Mouse (Mus musculus) gastrocnemius, postnatal 36 days (tissue): ENCODE measurements around the gene Cacna1f. TPM values are rescaled to one million over a fixed set of nuclear protein-coding genes. Genes with fewer than 3 reads are reported as not detected.
A peak's percentile ranks its signal among the peaks of the same experiment; 100 is the strongest.

Experiments
- DNase-seq, 2 experiments: peaks; one replicate each; pipeline ENCODE4 v3.0.0; 2022
- intact Hi-C: fragments of 180-260 bp; cut with DNase I; formaldehyde crosslinking; loops from one replicate; pipeline ENCODE4 v1.15.1; 2025
- total RNA-seq, 2 experiments: library from RNA; stranded (reverse); gene quantifications; 2 replicates each; pipeline ENCODE4 v1.2.3; 2021

Cacna1f gene
- total RNA-seq, 2 experiments from 2014 or later: not detected

DNA sequence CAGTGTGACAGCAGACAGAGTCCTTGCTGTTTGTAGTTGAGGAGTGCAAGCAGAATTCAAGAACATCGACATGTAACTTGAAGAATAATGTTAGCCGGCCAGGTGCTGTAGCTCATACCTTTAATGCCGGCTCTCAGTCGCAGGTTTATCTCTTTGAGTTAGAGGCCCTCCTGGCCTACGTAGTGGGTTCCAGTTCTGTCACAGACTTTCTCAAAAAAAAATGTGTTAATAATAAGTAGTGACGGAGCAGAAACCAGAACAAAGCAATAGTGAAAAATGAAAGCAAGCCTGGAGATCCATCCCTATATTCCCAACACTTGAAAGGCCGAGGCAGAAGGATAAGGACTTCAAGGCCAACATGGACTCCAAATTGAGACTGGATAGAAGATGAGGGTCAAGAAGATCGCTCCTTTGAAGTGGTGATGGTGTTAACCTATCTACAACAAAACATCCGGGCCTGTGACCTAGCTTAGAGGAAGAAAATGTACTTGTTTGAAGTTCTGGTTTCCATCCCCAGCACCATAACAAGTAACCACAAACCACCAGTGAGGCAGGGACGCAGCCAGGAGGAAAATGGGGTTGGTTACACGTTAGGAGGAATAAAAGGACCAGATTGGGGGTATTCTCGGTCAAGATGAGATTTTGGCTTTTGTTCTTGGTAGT is 11.1 kb downstream of the Cacna1f start:
- DNase-seq: no peak
- intact Hi-C loops: no loop called here

GRCm38 (mm10) chrX:7632560-7632959 is 25.7 kb downstream of the Cacna1f start:
- intact Hi-C loops: loop anchor here (10.0 kb wide), 1 partner anchor 158 kb away; no protein-coding TSS in a partner anchor
- no peak for DNase-seq

GRCm38 (mm10) chrX:7635101-7635500 is 28.2 kb downstream of the Cacna1f start:
- intact Hi-C loops: loop anchor here (10.0 kb wide), 1 partner anchor 160 kb away; no protein-coding TSS in a partner anchor
- DNase-seq: no peak

DNA sequence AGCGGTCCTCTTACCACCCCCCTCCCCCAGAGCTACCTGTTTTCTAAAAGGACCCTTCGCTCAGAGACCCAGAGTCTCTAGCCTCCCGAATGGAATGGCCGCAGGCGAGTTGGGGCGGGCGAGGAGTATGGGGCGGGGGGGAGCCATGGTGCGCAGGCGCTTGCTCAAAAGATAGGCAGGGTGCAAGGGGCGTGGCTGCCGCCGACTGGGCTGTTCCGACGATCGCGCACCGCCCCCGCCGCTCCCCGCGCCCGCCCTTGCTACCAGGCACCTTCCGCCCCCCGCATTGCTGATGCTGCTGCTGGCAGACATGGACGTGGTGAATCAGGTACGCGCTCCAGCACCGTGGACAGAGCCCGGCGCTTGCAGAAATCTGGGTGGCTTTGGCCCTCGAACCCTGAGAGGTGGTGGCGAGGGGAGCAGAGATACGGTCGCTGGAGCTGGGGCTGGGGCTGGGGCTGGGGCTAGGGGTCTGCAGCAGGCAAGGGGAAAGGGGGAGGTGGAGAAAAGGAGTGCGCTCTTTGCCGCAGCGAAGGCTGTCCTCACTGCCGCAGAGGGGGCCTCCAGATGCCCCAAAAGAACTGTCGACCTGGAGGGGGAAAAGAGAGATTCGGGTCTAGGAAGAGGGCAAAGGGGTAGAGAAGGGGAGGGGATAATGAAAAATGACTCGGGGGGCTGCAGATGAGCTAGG is 31.7 kb downstream of the Cacna1f start, which contains the start of gene Syp:
TSS of gene Syp (plus strand) at position 71 of the 691 bp plus-strand sequence.
- DNase-seq: peak; percentile 21 to 43
- intact Hi-C loops: loop anchor here (10.0 kb wide), 1 partner anchor 164 kb away; no protein-coding TSS in a partner anchor

DNA sequence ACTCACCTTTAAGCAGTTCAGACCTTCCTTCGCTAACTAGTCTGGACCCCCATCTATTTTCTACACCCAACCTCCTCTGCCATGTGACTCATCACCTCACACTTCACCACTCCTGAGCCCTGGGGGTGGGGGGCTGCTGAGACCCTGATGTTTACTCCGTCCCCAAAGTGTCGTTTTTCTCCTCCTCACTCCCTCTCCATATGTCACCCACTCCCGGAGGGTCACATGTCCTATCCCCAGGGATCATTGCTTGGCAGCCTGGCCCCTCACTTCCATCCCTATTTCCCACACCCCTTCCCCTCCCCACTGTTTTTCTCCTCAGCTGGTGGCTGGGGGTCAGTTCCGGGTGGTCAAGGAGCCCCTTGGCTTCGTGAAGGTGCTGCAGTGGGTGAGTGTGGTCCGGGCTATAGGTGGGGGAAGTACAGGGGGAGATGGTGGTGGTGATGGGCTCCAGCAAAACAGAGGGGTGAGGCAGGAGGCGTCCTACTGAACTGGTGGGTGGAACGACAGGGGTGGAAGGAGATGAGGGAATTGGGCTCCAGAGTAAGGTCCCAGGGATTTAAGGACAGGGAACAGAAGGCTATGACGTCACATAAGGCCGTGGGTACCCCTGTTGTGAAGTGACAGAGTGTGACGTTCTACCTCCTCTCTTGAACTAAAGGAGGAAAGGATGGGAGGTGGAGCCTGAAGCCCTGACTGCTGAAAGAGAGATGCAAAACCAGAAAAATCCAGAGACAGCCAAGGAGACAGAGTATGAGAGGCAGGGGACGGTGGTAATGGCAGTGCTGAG is 32.8 kb downstream of the Cacna1f start:
- no peak for DNase-seq
- intact Hi-C loops: loop anchor here (10.0 kb wide), 1 partner anchor 165 kb away; no protein-coding TSS in a partner anchor

GRCm38 (mm10) chrX:7640785-7641184 is 33.9 kb downstream of the Cacna1f start:
- intact Hi-C loops: no loop called here
- no peak for DNase-seq

DNA sequence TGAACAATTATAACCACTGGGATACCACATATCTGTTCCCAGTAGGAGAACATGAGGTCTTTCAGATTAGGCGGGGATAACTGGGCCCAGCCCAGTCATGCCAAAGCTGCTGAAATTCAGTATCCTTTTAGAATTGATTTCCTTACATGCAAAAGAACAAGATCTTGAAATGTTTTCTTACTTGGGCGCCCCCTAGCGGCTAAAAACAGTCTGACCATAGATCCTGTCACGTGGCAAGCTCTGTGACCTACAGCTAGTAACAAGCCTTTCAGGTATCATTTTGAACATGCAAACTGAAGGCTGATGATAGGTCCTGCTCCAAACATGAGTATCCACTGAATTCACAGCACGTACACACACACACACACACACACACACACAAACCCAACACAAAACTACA is 38.5 kb downstream of the Cacna1f start:
- intact Hi-C loops: loop anchor here (2.0 kb wide), 1 partner anchor 223 kb away; no protein-coding TSS in a partner anchor

GRCm38 (mm10) chrX:7648671-7649304 is 41.9 kb downstream of the Cacna1f start:
- DNase-seq: peak; percentile 74 to 76
- intact Hi-C loops: no loop called here

More for the DNA sequence above, 38.5 kb downstream of the Cacna1f start:
- DNase-seq: peak; percentile 58 to 62

GRCm38 (mm10) chrX:7657221-7657639 is 50.3 kb downstream of the Cacna1f start, which contains the start of gene Prickle3:
TSS of gene Prickle3 (plus strand) at chrX:7657260.
- intact Hi-C loops: no loop called here

DNA sequence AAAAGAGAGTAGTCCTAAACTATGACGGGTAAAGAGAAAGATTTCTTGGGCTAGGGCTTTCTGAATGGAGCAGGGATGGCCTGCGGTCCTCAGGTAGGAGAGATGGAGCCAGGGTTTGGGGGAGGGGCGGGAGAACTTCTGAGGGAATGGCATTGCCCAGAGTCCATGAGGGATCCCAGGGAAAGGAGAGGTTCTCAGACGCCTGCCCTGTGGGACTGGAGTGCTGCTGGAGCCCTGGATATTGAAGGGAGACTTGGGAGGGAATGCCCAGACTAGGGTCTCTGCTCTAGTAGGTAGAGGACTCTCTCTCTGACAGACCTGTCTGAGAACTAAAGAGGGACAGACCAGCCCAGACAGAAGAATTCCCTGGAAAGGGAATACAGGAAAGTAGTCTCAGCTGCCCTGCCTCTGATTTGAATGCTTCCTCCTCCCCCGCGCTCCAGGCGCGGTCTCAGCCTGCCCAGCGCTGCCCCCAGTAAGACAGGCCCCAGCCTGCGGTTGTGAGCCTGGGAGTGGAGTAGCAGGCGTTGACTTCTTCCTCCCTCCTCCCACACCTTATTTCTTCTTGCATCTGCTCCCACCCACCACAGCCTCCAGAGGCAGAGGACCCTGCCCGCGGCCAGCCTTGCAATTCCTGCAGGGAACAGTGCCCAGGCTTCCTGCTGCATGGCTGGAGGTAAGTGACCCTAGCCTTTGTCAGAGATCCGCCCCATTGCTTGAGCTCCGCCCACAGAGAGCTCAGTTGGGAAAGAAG is 51.3 kb downstream of the Cacna1f start:
- intact Hi-C loops: no loop called here
- peak; percentile 44 to 45 for DNase-seq

More at GRCm38 (mm10) chrX:7657221-7657639, 50.3 kb downstream of the Cacna1f start, which contains the start of gene Prickle3:
- peak; percentile 60 to 61 for DNase-seq

GRCm38 (mm10) chrX:7658785-7659589 is 52.1 kb downstream of the Cacna1f start:
- intact Hi-C loops: no loop called here
- DNase-seq: peak in 1 of 2 experiments; percentile 29

GRCm38 (mm10) chrX:7661086-7661485 is 54.2 kb downstream of the Cacna1f start:
- DNase-seq: peak in 1 of 2 experiments; percentile 23
- intact Hi-C loops: no loop called here

DNA sequence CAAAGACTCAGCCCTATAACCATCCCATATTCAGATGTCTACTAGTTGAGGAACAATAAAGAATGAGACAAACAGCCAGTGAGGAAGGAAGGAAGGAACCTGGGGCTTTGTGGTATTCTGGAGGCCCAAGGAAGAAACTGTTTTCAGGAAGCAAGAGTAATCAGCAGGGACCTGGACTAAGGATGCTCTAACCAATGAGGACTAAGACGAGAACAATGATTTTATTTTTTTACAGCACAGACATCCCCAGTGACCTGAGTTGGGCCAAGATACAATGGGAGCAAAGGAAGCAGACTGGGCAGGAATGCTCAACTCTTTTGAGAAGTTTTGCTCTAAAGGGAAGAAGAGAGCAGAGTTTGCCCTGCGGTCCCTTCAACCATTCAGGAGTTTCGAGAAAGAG is 56.1 kb downstream of the Cacna1f start:
- intact Hi-C loops: no loop called here

DNA sequence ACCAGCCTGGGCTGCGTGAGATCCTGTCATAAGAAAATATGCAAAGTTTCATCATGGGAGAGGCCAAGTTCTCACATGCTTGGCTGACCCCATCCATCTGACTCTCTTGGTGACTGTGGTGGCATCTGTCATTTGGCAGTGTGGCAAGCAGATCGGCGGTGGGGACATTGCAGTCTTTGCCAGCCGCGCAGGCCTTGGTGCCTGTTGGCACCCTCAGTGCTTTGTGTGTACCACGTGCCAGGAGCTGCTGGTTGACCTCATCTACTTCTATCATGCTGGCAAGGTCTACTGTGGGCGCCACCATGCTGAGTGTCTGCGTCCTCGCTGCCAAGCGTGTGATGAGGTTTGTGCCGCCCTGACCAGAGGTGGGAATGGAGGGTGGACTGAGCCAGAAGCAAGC is 57.9 kb downstream of the Cacna1f start:
- intact Hi-C loops: no loop called here
- no peak for DNase-seq

More for the DNA sequence above, 56.1 kb downstream of the Cacna1f start:
- no peak for DNase-seq

GRCm38 (mm10) chrX:7665739-7666502 is 59.0 kb downstream of the Cacna1f start:
- intact Hi-C loops: no loop called here
- no peak for DNase-seq

- peak; percentile 64 for DNase-seq
- intact Hi-C loops: no loop called here
Observed at GRCm38 (mm10) chrX:7670390-7670881, 63.6 kb downstream of the Cacna1f start.

GRCm38 (mm10) chrX:7670921-7671623 is 64.2 kb downstream of the Cacna1f start, which contains the start of gene Plp2:
TSS of gene Plp2 (minus strand) at chrX:7671390.
- DNase-seq: peak in 1 of 2 experiments; percentile 29
- intact Hi-C loops: no loop called here
